Mouse (Mus musculus) stomach, postnatal 0 days (tissue): ENCODE results near the gene Bmp10. TPM values are rescaled to one million over a fixed set of nuclear protein-coding genes. Genes with fewer than 3 reads are reported as not detected.
"Not testable (repeated sequence)": the region's sequence is repeated elsewhere in the genome, so short reads cannot be mapped to it uniquely, and the experiment has no call there.

Source experiments
- ATAC-seq: fragments of 200-750 bp; cut with Nextera tagmentation; 2 replicates; pipeline ENCODE4 v1.8.0; 2017; ENCODE audit not compliant: low FRiP score, low TSS enrichment
- DNase-seq: peaks from one replicate; pipeline ENCODE4 v3.0.0-alpha.2; 2016; ENCODE audit warnings: low spot score
- H3K27ac ChIP-seq: fragments of 300-500 bp; sonication (generic); replicated peaks from 2 replicates; pipeline ENCODE4 v1.5.1; 2014; ENCODE audit warnings: mild to moderate bottlenecking, control low read depth
- H3K27me3 ChIP-seq: fragments of 300-500 bp; sonication (generic); 2 replicates; pipeline ENCODE4 v1.6.1; 2014; ENCODE audit warnings: low read length; ENCODE audit not compliant: control insufficient read depth, insufficient read depth
- H3K36me3 ChIP-seq: fragments of 300-500 bp; sonication (generic); 2 replicates; pipeline ENCODE4 v1.6.1; 2014; ENCODE audit warnings: low read length, mixed read lengths; ENCODE audit not compliant: control insufficient read depth, insufficient read depth
- H3K4me1 ChIP-seq: fragments of 300-500 bp; sonication (generic); replicated peaks from 2 replicates; pipeline ENCODE4 v1.6.1; 2014; ENCODE audit warnings: antibody characterized with exemption; ENCODE audit not compliant: control insufficient read depth, insufficient read depth
- H3K4me2 ChIP-seq: fragments of 300-500 bp; sonication (generic); replicated peaks from 2 replicates; pipeline ENCODE4 v1.6.1; 2014; ENCODE audit warnings: low read depth, mild to moderate bottlenecking, control low read depth, moderate library complexity
- H3K4me3 ChIP-seq: fragments of 300-500 bp; sonication (generic); 2 replicates; pipeline ENCODE4 v1.5.1; 2014; ENCODE audit warnings: low read depth, low read length, control low read depth
- H3K9ac ChIP-seq: fragments of 300-500 bp; sonication (generic); 2 replicates; pipeline ENCODE4 v1.6.1; 2014; ENCODE audit warnings: mild to moderate bottlenecking, low read length, control low read depth, mixed read lengths
- H3K9me3 ChIP-seq: fragments of 300-500 bp; sonication (generic); 2 replicates; pipeline ENCODE4 v1.6.1; 2016; ENCODE audit warnings: low read length; ENCODE audit not compliant: control insufficient read depth
- CTCF ChIP-seq: IDR thresholded peaks from 2 replicates; pipeline ENCODE4 v1.5.1; 2016; ENCODE audit warnings: antibody characterized with exemption, low read depth, mild to moderate bottlenecking, moderate library complexity
- EP300 ChIP-seq: optimal IDR thresholded peaks from 2 replicates; pipeline ENCODE3; 2016; ENCODE audit warnings: antibody characterized with exemption
- WGBS: fragments of 180-500 bp; shearing (Covaris S2); extraction: QIAGEN DNeasy Blood & Tissue Kit; methylation state at CpG from one replicate; pipeline ENCODE4 v1.1.7; 2014; 5-methylcytosine and 5-hydroxymethylcytosine counted together
- polyA plus RNA-seq: library from polyadenylated mRNA; unstranded; fragments of >200 nt; fragmentation: Nextera tagmentation; extraction: Ambion mirVana; gene quantifications from 2 replicates; pipeline ENCODE4 v1.2.1, GENCODE M21; 2015

Gene Bmp10
- polyA plus RNA-seq, 1 experiment from 2014 or later: not detected

DNA sequence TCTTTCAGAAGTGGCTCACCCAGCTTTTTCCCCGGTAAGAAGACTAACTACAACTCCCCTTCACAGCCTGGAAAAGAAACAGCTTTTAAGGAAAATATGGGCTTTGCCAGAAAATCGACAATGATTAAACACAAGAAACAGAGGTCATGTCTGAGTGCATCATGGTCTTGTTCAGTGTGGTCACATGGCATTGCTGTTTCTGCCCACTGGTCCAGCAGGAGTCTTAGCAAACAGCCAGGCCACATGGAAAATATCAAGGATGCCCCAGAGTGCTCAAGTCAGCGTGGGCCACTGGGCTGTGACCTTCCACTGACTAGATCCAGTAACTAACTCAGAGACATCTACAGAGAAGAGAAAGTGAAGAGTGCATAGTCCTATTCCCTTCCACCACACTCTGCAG, 23.0 kb downstream of the Bmp10 start:
- ATAC-seq: no peak
- TF ChIP-seq EP300 (no peak), CTCF (no peak)
- 55% methylated on average over 3 of the region's 3 CpGs for WGBS
- Histone ChIP-seq H3K27ac (no peak overlapping the region), H3K9me3 (no peaks in the 10 kb centered on the region), H3K4me1 (no peaks in the 10 kb centered on the region), H3K9ac (no peak overlapping the region), H3K27me3 (no peaks in the 10 kb centered on the region), H3K4me3 (no peak overlapping the region), H3K36me3 (no peaks in the 10 kb centered on the region), H3K4me2 (no peak overlapping the region)
- DNase-seq: no peak

DNA sequence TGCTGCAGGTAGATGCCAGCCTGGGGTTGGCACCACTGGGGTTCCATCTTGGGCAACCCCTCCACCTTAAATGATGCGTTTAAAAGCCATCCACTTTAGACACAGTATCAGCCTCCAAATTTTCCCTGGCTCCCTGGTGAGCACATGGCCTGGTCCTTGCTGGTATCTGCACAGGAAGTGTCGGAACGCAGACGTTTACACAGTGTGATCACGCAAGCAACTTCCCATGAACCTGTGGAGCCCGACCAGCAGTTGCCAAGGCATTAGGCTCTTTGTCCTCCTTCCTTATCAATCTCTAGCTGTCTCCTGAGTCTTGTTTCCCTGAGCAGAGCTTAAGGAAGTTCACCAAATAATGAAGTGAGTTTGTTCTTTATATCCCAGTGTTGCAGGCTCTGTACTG, 26.7 kb downstream of the Bmp10 start:
- ATAC-seq (peak; percentile 45; the same call in 1 of the 2 replicates), DNase-seq (peak; percentile 21)
- H3K9ac ChIP-seq: no peak overlapping the region
- H3K27ac ChIP-seq: no peak overlapping the region
- H3K36me3 ChIP-seq: no peaks in the 10 kb centered on the region
- no peaks in the 10 kb centered on the region for H3K4me1 ChIP-seq
- WGBS: 36% methylated on average over 6 of the region's 6 CpGs
- TF ChIP-seq CTCF (no peak), EP300 (no peak)
- H3K4me3 ChIP-seq: no peak overlapping the region
- no peaks in the 10 kb centered on the region for H3K9me3 ChIP-seq
- no peaks in the 10 kb centered on the region for H3K27me3 ChIP-seq
- H3K4me2 ChIP-seq: no peak overlapping the region

DNA sequence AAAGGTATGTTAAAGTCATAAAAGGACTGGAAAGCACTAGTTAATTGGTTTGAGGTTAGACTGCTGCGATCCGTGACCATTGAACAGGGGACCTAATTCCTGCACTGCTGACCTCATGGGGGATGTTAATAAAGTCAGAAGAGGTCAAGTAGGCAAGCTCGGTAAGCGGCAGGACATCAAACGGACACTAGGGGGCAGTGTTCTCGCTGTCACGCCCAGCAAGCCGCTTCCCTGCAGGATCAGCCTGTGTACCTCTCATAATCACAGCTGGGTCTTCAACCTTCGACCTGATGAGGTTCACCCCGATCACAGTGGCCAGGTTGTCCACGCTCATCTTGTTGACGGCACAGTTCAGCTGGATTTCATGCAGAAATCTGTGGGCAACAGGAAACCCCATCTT, 37.4 kb downstream of the Bmp10 start:
- no peak overlapping the region for H3K4me3 ChIP-seq
- 15% methylated on average over 12 of the region's 12 CpGs for WGBS
- no peak for ATAC-seq

DNA sequence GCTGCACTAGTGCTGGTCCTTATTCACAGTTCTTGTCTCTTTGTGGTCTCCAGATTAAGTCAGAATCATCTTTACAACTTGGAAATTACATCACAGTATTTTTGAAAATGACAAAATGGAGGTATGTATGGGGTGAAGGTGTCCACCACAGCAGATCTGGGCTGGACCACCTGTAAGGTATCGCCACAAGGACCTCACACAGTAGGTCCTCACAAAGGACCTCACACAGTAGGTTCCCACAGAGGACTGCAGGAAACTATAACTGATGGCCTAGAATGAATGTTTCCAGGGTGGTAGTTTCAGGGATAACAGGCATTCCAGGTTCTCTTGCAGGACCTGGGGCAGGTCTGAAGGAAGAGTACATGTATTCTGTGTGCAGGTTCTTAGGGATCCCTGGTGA, 38.6 kb downstream of the Bmp10 start:
- 97% methylated on average over 1 of the region's 1 CpGs for WGBS
- no peaks in the 10 kb centered on the region for H3K27me3 ChIP-seq
- TF ChIP-seq EP300: no peak
- no peak for ATAC-seq
- DNase-seq: no peak
- no peak overlapping the region for H3K9ac ChIP-seq
- H3K27ac ChIP-seq: no peak overlapping the region
- no peaks in the 10 kb centered on the region; the same call in 1 of the 2 replicates for H3K36me3 ChIP-seq
- no peaks in the 10 kb centered on the region for H3K4me1 ChIP-seq
- no peak overlapping the region for H3K4me3 ChIP-seq
- no peak overlapping the region for H3K4me2 ChIP-seq
- H3K9me3 ChIP-seq: no peaks in the 10 kb centered on the region

More for the DNA sequence above, 37.4 kb downstream of the Bmp10 start:
- Histone ChIP-seq H3K9me3 (no peaks in the 10 kb centered on the region), H3K9ac (no peak overlapping the region), H3K4me1 (no peaks in the 10 kb centered on the region), H3K36me3 (no peaks in the 10 kb centered on the region; the same call in 1 of the 2 replicates), H3K4me2 (peak overlapping the region; percentile 23; the same call in 1 of the 2 replicates), H3K27ac (no peak overlapping the region), H3K27me3 (no peaks in the 10 kb centered on the region)
- peak; percentile 75 for DNase-seq
- no peak for TF ChIP-seq EP300
- peak; percentile 96 for TF ChIP-seq CTCF

DNA sequence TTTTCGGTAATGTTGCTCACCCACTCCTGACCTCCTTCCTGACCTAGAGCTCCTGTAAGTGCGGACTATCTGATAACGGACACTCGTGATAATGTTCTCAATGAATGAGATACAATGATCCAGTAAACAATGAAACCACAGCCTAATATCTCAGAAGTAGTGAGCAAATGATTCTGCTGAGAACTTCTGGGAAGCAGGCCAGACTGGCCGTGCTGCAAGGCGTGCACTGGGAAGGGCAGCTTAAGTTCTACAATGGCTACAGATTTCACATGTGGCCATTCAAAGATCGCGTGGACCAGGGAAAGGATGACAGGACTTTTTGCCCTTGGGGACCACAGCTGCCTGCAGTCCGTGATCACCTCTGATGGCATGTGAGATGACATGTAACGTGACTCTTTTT, 39.6 kb downstream of the Bmp10 start:
- 54% methylated on average over 10 of the region's 10 CpGs for WGBS
- Histone ChIP-seq H3K27ac (no peak overlapping the region), H3K4me3 (no peak overlapping the region), H3K9me3 (no peaks in the 10 kb centered on the region), H3K27me3 (no peaks in the 10 kb centered on the region), H3K4me1 (no peaks in the 10 kb centered on the region), H3K4me2 (no peak overlapping the region), H3K36me3 (no peaks in the 10 kb centered on the region; the same call in 1 of the 2 replicates), H3K9ac (no peak overlapping the region)
- DNase-seq: peak; percentile 51
- no peak for TF ChIP-seq EP300
- TF ChIP-seq CTCF: no peak
- 0 out of 2 replicates have a peak, but pooled peaks have one; percentile 32 for ATAC-seq

DNA sequence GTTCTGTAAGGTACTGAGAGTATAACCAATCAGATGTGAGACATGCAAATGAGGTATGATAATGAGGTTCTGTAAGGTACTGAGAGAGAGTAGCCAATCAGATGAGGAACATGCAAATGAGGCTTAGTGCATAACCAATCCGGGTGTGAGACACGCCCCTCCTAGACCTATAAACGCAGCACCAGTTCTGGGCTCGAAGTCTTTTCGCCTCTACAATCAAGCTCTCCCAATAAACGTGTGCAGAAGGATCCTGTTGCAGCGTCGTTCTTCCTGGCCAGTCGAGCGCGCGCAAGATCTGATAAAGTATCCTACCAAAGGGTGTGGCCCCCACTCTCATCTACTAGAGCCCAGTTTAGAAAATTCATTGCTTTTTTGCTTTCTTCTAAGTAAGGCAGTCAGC, 41.3 kb downstream of the Bmp10 start:
- not testable (repeated sequence) for H3K27ac ChIP-seq, ATAC-seq, DNase-seq, H3K36me3 ChIP-seq, H3K4me1 ChIP-seq, H3K4me2 ChIP-seq, H3K9me3 ChIP-seq, H3K4me3 ChIP-seq, H3K9ac ChIP-seq, H3K27me3 ChIP-seq
- 89% methylated on average over 12 of the region's 12 CpGs for WGBS
